In the genomic region with DNA sequence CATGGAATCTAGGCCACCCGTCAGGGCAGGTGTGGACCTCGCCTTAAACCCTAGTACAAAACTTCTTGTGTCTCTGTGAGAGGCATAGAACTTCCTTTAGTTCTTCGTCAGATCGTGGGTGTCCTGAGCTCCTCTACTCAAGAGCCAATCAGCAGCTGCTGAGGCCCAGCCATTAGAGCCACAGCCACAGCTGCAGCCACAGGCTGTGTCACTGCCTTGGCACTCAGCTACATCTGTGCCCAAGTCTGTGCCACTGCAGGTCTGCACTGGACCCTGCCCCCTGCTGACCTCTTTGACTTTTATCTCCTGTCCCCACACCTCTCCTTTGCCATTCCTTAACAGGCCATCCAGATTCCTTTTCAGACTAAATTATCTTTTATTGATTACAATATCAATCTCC, we compare ENCODE assay signal across 21 mouse cellular contexts. TPM values are rescaled to one million over a fixed set of nuclear protein-coding genes. Genes with fewer than 3 reads are reported as not detected.
"Had no signal": no experiment of that assay in that cellular context is flagged by ENCODE, and none has a peak within 500 bp of the region (broad histone marks: within the 10 kb centered on the region; RNA-seq: fewer than 3 reads in every experiment).

No protein-coding gene starts in this region.

- DNase-seq: kidney, adult 18-20 months; kidney, adult 9 months; kidney, postnatal 14 days; kidney, postnatal 4 days; liver, postnatal 0 days; lung, postnatal 10 days; lung, postnatal 36 days; thymus, adult 18-20 months; thymus, postnatal 14 days; thymus, postnatal 4 days had no signal

- H3K27ac ChIP-seq: limb, embryonic 15.5 days; liver, embryonic 14.5 days; lung, embryonic 15.5 days; midbrain, embryonic 15.5 days; neural tube, embryonic 13.5 days; stomach, postnatal 0 days had no signal

- H3K4me3 ChIP-seq: limb, embryonic 12.5 days; limb, embryonic 15.5 days; lung, embryonic 15.5 days; midbrain, embryonic 12.5 days; midbrain, embryonic 15.5 days; neural tube, embryonic 13.5 days had no signal

- H3K27me3 ChIP-seq: limb, embryonic 12.5 days; limb, embryonic 15.5 days; lung, embryonic 15.5 days; midbrain, embryonic 12.5 days; midbrain, embryonic 15.5 days; neural tube, embryonic 13.5 days had no signal

- H3K4me2 ChIP-seq: limb, embryonic 12.5 days; limb, embryonic 15.5 days; liver, embryonic 11.5 days; lung, embryonic 15.5 days; midbrain, embryonic 12.5 days; midbrain, embryonic 15.5 days; neural tube, embryonic 13.5 days had no signal

- H3K36me3 ChIP-seq: midbrain, embryonic 15.5 days had no signal

- ATAC-seq: intestine, embryonic 16.5 days; liver, postnatal 0 days; midbrain, embryonic 15.5 days had no signal

- H3K9me3 ChIP-seq: limb, embryonic 12.5 days; limb, embryonic 15.5 days; lung, embryonic 15.5 days; midbrain, embryonic 12.5 days; midbrain, embryonic 15.5 days; neural tube, embryonic 13.5 days had no signal

- H3K9ac ChIP-seq: limb, embryonic 12.5 days; limb, embryonic 15.5 days; liver, embryonic 14.5 days; lung, embryonic 15.5 days; midbrain, embryonic 12.5 days; midbrain, embryonic 15.5 days; neural tube, embryonic 13.5 days had no signal

RNA-seq across cellular contexts. Expression of gene H1fx, which starts 9.8 kb away (rescaled TPM):
- total RNA-seq: neutrophil, adult 5-6 weeks had no signal
